Mouse (Mus musculus) olfactory bulb, adult 2 months (tissue): ENCODE measurements around the gene Aldh3b1. TPM values are rescaled to one million over a fixed set of nuclear protein-coding genes. Genes with fewer than 3 reads are reported as not detected.
"Not testable (repeated sequence)": the region's sequence is repeated elsewhere in the genome, so short reads cannot be mapped to it uniquely, and the experiment has no call there.

Experiments
- H3K27ac ChIP-seq: fragments of 200-500 bp; 2 replicates; pipeline ENCODE4 v1.5.1; 2012; ENCODE audit warnings: low read depth, low read length; ENCODE audit not compliant: insufficient read depth
- H3K4me1 ChIP-seq: fragments of 200-500 bp; 2 replicates; pipeline ENCODE4 v1.6.1; 2012; ENCODE audit warnings: low read length; ENCODE audit not compliant: control insufficient read depth, insufficient read depth
- H3K4me3 ChIP-seq: fragments of 200-500 bp; 2 replicates; pipeline ENCODE4 v1.5.1; 2012; ENCODE audit warnings: mild to moderate bottlenecking, low read depth, low read length, moderate library complexity; ENCODE audit not compliant: insufficient read depth
- CTCF ChIP-seq: fragments of 200-500 bp; IDR thresholded peaks from 2 replicates; pipeline ENCODE4 v1.5.1; 2012; ENCODE audit warnings: low read depth, mild to moderate bottlenecking, low read length, moderate library complexity; ENCODE audit not compliant: insufficient read depth
- POLR2A ChIP-seq: fragments of 200-500 bp; IDR thresholded peaks from 2 replicates; pipeline ENCODE4 v1.6.1; 2012; ENCODE audit warnings: mild to moderate bottlenecking, low read depth, low read length, moderate library complexity; ENCODE audit not compliant: insufficient read depth
- WGBS: fragments of 180-500 bp; shearing (Covaris S2); methylation state at CpG from one replicate; pipeline ENCODE4 v1.1.7; 2018; 5-methylcytosine and 5-hydroxymethylcytosine counted together
- polyA plus RNA-seq: library from polyadenylated mRNA; stranded (reverse); fragments of >200 nt; gene quantifications from 2 replicates; pipeline ENCODE4 v1.2.4, GENCODE M21; 2012; ENCODE audit warnings: low replicate concordance; ENCODE audit not compliant: missing spikeins, insufficient read depth, insufficient read length

Gene Aldh3b1
- polyA plus RNA-seq: not detected in 2 replicates

DNA sequence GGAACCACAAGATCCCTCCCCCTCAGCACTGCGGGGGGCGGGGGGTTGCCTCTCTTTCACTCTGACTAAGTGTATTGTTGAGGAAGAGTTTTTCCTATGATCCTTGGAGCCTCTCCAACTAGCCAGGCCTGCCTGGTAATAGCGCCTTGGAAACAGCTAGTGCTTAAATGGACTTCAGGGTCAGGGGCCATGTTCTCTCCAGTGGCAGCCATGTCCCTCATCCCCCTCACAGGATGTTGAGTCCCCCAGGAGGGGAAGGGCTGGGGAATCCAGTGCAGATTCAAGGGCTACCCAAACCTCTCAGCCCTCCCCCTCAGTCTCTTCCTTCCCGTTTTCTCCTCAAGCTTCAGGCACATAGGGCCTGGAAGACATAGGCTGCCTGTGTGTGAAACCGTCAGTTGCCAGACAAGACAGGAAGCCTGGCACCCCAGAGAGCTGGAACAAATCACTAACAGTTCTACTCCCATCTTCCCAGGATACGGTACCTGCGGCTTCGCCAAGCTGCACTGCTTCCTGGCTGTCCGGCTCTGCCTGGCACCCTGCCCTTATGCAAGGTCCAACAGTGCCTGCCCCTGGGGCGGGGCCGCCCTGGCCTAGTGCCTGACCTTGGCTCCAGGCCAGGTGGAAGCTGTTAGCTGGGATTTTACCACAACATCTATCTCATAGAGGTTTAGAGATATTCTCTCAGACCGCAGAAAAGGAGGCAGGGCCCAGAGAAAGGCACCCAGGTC lies at the start of gene Aldh3b1:
Gene Aldh3b1 (minus strand): TSS at position 598 of the 731 bp plus-strand sequence.
- TF ChIP-seq POLR2A: no peak
- no peak for TF ChIP-seq CTCF
- Histone ChIP-seq H3K27ac (peak within 1 kb of the TSS; percentile 9), H3K4me1 (peaks cover 23% of the 10 kb centered on the region), H3K4me3 (no peak within 1 kb of the TSS)
- WGBS: 35% methylated on average over 12 of the region's 12 CpGs

DNA sequence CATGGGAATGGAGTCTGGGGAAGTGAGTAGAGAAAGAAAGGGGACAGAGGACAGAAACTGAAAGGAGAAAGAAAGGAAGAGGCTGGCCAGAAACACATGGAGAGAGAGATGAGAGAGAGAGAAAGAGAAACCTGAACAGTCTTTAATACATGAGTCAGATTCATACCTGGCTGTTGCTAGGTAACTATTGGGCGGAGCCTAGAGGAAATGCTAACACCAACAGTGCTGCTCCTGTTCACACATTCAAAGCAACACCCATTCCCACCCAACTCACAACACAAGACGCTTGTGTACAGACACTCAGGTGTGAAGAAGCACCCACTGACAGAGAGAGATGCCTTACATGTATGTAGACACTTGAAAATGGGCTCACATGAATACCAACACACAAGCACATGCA lies 46.3 kb upstream of the Aldh3b1 start:
- TF ChIP-seq CTCF (no peak), POLR2A (no peak)
- Histone ChIP-seq H3K27ac (no peak overlapping the region), H3K4me1 (peaks cover 16% of the 10 kb centered on the region), H3K4me3 (no peak overlapping the region)
- WGBS: 93% methylated on average over 2 of the region's 2 CpGs

DNA sequence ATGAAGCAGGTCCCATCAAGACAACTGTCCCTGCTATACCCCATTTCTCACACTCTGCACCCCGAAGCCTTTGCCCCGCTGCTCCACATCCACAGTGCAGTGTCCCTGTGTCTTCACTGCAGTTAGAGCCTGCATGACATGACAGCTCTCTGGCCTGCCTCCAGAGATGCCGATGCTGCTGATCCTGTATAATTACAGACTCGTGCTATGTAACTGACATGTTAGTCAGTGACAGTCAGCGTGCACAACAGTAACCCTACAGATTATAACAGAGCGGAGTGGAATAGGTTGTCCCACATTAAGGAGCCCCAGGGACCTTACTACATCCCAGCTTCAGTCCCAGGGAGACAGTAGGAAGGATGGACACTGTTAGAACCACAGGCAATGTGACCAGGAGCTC lies 45.0 kb upstream of the Aldh3b1 start:
- H3K27ac ChIP-seq, H3K4me3 ChIP-seq, H3K4me1 ChIP-seq: not testable (repeated sequence)
- 39% methylated on average over 6 of the region's 6 CpGs for WGBS

DNA sequence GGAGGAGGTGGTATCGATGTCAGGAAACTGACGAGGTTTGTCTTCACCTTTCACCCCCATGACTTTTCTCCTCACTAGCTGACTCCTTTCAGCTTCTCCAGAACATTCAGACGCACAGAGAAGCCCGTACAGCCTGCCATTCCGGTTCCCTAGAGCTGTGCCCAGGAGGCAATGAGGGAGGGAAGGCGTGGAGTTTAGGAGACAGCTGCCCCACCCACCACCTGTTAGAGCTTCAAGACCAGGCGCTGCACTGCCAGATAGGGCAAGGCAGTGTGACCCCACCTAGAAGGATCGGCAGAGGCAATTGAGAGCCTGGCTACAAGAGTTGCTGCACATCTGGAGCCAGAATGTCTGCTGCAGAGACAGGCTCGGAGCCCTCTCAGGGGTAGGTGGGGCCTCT lies 42.6 kb upstream of the Aldh3b1 start, which contains the start of gene Aldh3b2:
Gene Aldh3b2 (plus strand): TSS at position 100 of the 400 bp plus-strand sequence.
- Histone ChIP-seq H3K4me1 (peaks cover 7% of the 10 kb centered on the region), H3K27ac (no peak within 1 kb of the TSS), H3K4me3 (no peak within 1 kb of the TSS)
- TF ChIP-seq POLR2A (no peak), CTCF (no peak)
- 57% methylated on average over 9 of the region's 9 CpGs for WGBS

DNA sequence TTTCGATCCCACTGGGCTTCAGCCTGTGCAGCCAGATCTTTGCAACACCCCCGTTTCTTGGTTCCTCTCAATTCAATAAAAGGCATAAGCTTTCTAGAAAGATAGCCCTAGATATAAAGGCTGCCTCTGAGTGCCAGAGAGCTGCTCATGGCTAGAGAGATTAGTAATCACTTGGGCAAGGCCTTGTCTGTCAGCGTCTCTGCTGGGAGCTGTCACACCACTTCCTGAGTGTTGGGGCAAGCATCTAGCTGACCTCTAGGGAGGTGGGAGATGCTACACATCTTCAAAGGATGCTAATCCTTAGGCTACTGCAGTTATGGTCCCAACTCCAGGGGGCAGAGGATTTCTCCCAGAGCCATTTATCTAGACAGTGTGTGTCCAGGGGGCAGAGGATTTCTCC lies 37.6 kb upstream of the Aldh3b1 start:
- Histone ChIP-seq H3K4me3 (no peak overlapping the region), H3K4me1 (no peaks in the 10 kb centered on the region), H3K27ac (no peak overlapping the region)
- no peak for TF ChIP-seq CTCF
- TF ChIP-seq POLR2A: no peak
- 72% methylated on average over 3 of the region's 3 CpGs for WGBS

DNA sequence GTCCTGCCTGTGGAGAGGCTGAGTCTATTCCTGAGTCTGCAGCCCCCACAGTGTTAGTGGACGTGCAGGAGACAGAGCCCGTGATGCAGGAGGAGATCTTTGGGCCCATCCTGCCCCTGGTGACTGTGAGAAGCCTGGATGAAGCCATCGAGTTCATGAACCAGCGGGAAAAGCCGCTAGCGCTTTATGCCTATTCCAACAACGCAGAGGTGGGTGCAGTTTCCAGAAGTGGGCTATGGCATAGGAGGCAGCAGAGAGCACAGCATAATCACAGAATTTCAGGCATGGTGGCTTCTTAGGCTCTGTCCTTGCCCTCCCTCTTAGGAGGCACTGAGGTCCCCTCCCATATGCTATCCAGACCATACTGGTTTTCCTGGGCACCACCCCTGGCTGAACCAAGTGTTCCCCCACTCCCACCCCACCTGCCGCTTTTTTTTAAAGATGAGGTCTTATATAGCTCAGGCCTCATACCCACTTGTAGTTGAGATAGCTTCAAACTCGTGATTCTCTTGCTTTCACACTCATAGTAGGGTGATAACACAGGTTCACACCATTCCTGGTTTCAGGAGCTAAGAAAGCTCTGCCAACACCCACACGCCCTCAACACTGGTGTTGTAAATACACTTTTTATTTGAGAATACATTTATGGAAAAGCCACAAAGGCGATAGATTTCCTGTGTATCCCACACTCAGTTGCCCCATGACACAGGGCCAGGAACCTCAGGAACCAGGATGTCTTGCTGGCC lies 36.9 kb upstream of the Aldh3b1 start:
- WGBS: 71% methylated on average over 11 of the region's 11 CpGs
- H3K4me3 ChIP-seq: no peak overlapping the region
- H3K27ac ChIP-seq: no peak overlapping the region
- TF ChIP-seq POLR2A: no peak
- TF ChIP-seq CTCF: no peak
- peaks cover 3% of the 10 kb centered on the region; the same call in 1 of the 2 replicates for H3K4me1 ChIP-seq

DNA sequence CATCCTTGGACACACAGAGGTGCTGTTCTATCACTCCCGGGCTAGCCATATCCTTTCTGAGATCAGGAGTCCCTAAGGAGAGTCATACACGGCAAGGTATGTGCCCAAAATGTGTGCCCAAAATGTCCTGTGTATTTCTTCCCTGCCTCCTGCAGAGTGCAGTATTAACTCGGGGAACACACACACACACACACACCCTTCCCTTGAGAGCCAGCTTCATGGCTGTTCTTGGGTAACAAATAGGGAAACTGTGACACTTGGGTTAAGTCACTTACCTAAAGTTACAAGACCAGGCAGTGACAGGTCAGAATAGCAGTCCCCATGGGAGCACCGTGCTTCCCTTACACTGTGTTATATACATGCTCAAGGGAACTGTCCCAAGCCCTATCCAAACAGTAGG lies 34.4 kb upstream of the Aldh3b1 start:
- TF ChIP-seq POLR2A (no peak), CTCF (no peak)
- 81% methylated on average over 4 of the region's 4 CpGs for WGBS

DNA sequence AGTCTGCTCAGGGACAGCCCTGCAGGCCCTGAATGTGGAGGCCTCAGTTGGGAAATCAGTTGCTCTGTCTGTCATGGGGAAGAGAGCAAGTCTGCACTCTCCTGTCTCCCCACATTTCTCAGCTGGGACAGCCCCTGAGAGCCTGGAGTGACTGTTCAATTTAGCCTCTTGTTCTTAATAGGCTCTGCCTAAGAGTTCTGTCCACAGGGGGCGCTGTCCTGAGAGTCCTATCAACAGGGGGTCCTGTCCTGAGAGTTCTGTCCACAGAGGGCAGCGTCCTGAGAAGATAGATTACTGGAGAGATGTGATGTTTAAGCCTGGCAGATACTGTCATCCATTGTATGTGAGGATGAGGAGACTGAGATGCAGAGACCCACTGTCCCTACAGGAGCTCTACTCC lies 32.9 kb upstream of the Aldh3b1 start:
- 36% methylated on average over 2 of the region's 2 CpGs for WGBS
- no peak overlapping the region for H3K4me3 ChIP-seq
- H3K4me1 ChIP-seq: peaks cover 3% of the 10 kb centered on the region; the same call in 1 of the 2 replicates
- TF ChIP-seq CTCF (no peak), POLR2A (no peak)
- H3K27ac ChIP-seq: no peak overlapping the region

More for the DNA sequence above, 34.4 kb upstream of the Aldh3b1 start:
- Histone ChIP-seq H3K4me3 (no peak overlapping the region), H3K4me1 (peaks cover 3% of the 10 kb centered on the region; the same call in 1 of the 2 replicates), H3K27ac (no peak overlapping the region)

DNA sequence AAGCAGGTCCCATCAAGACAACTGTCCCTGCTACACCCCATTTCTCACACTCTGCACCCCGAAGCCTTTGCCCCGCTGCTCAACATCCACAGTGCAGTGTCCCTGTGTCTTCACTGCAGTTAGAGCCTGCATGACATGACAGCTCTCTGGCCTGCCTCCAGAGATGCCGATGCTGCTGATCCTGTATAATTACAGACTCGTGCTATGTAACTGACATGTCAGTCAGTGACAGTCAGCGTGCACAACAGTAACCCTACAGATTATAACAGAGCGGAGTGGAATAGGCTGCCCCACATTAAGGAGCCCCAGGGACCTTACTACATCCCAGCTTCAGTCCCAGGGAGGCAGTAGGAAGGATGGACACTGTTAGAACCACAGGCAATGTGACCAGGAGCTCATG lies 32.2 kb upstream of the Aldh3b1 start:
- not testable (repeated sequence) for H3K27ac ChIP-seq, H3K4me1 ChIP-seq, H3K4me3 ChIP-seq
- 48% methylated on average over 6 of the region's 6 CpGs for WGBS
